Mouse (Mus musculus) ES-E14 (cell line): Measurements from ENCODE around the gene Snx5.

Experiments used
- HCFC1 ChIP-seq: IDR thresholded peaks from 2 replicates; pipeline ENCODE4 v1.6.1; 2012; ENCODE audit warnings: low read length, inconsistent platforms, borderline replicate concordance; ENCODE audit not compliant: insufficient read depth
- ZC3H11A ChIP-seq: IDR thresholded peaks from 2 replicates; pipeline ENCODE4 v1.6.1; 2012; ENCODE audit warnings: low read depth, mild to moderate bottlenecking, inconsistent platforms, low read length, borderline replicate concordance
- ZNF384 ChIP-seq: IDR thresholded peaks from 2 replicates; pipeline ENCODE4 v1.6.1; 2012; ENCODE audit warnings: low read depth, low read length, inconsistent platforms

DNA sequence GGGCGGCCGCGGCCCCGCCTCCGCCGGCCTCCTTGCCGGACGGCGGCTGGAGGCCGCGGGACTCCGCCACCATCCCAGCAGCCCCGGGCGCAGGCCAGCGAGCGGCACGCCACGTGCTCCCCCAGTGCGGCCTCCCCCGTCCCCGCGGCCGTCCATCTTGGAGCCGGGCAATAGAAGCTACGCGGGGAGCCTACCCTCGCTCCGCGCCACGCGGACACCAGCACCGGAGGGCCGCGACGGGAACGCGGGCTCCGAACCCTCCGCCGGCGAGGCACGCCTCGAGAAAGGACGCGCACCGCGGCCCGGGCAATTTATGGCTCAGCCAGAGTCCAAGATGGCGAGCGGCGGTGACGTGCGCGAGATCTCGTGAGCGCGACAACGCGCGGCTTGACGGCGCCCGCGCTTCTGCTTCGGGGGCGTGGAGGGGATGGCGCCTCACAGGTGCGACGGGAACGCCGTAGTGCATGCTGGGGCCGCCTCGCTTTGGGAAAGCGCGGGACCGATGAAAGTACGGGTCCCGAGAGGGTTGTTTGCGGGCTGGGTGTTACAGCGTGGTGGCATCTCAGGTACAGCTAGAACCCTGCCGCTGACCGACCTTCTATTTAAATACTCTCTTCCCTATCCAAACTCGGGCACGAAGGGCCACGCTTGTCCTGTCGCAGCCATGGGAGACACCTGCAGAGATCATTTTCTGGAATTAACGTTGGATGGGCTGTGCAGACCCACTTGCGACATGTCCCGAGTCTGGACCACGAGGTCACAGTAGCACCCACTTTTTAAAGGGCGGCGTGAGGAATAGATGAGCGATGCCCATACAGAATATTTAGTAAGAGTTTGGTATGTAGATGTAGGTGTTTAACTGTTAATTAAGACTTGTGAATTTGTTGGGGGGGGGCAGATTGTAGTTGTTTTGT, at the start of gene Snx5, which contains the start of gene Mgme1:
- TF ChIP-seq HCFC1 (peak; percentile 71), ZC3H11A (no peak), ZNF384 (peak; percentile 4; the same call in 1 of the 2 replicates)
